Mouse (Mus musculus) cortical plate, adult 2 months (tissue): ENCODE data around the gene Zbtb32.

Source experiments
- CTCF ChIP-seq: fragments of 200-500 bp; IDR thresholded peaks from 2 replicates; pipeline ENCODE4 v1.5.1; 2011; ENCODE audit warnings: mild to moderate bottlenecking, control low read depth, low read length; ENCODE audit not compliant: insufficient read depth; ENCODE audit errors: extremely low read depth
- POLR2A ChIP-seq: fragments of 200-500 bp; IDR thresholded peaks from 2 replicates; pipeline ENCODE4 v1.6.1; 2011; ENCODE audit warnings: mild to moderate bottlenecking, low read length, control low read depth; ENCODE audit not compliant: insufficient read depth; ENCODE audit errors: extremely low read depth

- TF ChIP-seq CTCF: no peak
- no peak for TF ChIP-seq POLR2A
These were observed 15.7 kb upstream of the Zbtb32 start for GRCm38 (mm10) chr7:30614454-30614853.
